Mouse (Mus musculus): ENCODE measurements at regions not wholly inside any gene's neighbourhood (a gene's known extent, or its start where the extent isn't known, plus 50 kb on each side); places are given as distances from the start of the nearest gene placed in this dataset.
A peak's percentile ranks its signal among the peaks of the same experiment; 100 is the strongest.

- DNase-seq (ENCODE audit: low read depth, low spot score), result no peak
Measured at GRCm38 (mm10) chr14:120816529-120816928, 94.5 kb upstream of the Ipo5 start.

DNA sequence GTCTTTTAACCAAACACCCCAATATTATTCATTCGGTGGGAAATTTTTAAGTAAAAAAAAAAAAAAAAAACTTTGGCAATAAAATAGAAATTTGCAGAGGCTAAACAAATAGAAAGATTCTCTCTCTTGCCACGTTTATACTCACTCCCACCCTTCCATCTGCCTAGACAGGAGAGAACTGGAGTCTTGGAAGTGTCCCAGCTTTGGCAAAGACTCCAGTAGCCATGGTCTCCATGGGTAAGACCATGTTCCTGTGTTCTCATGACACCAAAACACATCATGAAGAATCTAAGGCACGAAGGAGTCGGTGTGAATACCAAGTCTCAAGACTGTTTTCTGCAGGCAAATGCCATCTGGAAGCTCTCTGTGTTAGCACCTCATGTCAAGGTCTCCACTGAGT is 84.8 kb upstream of the Ipo5 start:
- DNase-seq (ENCODE audit: low read depth, low spot score), result no peak

DNA sequence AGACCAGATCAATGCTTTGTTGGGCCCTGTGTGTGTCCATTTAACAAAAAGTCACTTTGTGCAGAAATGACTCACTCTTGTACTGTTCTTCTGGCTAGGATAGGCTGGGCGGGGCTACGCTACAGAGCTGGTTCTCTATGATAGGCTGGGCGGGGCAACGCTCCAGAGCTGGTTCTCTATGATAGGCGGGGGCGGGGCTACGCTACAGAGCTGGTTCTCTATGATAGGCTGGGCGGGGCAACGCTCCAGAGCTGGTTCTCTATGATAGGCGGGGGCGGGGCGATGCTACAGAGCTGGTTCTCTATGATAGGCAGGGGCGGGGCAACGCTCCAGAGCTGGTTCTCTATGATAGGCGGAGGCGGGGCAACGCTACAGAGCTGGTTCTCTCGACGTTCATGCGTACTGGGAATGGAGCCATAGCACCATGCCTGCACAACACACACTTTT is 80.6 kb upstream of the Ipo5 start:
- peak; percentile 86 for DNase-seq (ENCODE audit: low read depth, low spot score)

DNA sequence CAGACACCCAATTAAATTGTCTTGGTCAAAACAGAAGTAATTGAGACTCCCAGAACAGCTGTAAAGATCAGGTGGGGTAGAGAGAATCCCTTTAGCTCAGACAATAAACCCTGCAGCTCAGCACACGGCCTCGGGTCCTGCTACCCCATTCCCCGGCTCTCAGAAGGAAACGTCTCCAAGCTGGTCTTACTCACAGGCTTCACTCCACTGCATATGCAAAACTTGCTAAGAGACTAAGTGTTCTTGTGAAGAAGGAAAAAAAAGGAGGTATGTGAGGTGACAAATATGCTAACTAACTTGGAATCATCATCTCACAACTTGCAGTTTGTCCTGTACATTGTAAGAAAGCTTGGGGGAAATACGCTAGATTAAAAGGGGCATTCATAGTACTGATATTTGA is 79.6 kb upstream of the Ipo5 start:
- DNase-seq (ENCODE audit: low read depth, low spot score), result no peak

DNA sequence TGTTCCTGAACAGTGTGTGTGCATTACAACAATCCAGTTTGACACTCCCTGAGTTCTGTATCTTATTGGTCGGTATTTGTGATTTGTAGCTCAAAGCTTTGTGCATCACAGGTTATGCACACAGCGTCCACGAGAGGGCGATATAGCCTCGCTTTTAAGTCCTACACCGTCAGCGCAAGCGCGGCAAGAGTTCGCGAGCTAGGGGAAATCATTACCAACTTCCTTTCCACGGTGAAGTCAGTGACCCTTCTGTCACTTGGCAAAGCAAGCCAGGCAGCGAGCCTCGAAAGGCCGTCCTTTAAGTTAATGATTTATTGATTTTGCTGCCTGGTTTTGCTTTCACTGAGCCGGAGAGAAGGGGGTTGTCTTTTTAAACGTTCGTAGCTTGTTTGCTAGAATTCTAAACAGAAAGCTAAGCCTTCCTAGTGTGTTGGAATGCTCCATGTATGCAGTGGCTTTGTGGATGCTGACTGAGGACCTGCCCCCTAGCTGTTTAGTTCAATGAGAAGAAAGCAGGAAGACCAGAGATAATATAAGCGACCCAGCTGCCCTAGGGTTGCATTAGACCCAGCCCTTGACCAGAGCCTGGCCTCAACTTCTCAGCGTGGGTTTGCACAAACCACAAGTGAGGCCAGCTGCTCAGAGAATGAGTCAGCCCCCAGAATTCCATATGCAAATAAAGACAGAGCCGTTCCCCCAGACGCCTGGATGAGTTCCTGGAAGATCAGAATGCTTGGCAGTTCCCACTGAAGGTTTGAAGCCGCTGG is 79.0 kb upstream of the Ipo5 start:
- peak; percentile 97 for DNase-seq (ENCODE audit: low read depth, low spot score)

- DNase-seq (ENCODE audit: low read depth, low spot score), result no peak
Measured at GRCm38 (mm10) chr14:120834821-120835220, 76.2 kb upstream of the Ipo5 start.

GRCm38 (mm10) chr14:120835758-120836157 is 75.3 kb upstream of the Ipo5 start:
- peak; percentile 60 for DNase-seq (ENCODE audit: low read depth, low spot score)

GRCm38 (mm10) chr14:120836535-120837316 is 74.3 kb upstream of the Ipo5 start:
- no peak for DNase-seq (ENCODE audit: low read depth, low spot score)

DNA sequence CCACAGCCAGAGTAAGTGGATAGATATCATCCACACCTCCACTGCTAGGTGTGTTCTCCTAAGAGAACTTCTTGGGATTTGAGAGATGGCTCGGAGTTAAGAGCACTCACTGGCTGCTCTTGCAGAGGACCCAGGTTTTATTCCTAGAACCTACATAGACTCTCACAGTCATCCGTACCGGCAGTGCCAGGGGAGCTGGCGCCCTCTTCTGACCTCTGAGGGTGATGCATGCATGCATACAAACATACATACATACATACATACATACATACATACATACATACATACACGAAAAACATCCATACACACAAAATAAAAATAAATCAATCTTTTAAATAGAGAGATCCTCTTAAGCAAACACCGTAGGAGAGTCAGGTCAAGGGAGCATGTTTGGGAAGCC is 70.1 kb upstream of the Ipo5 start:
- DNase-seq (ENCODE audit: low read depth, low spot score), result no peak

- DNase-seq (ENCODE audit: low read depth, low spot score), result peak; percentile 55
Measured at GRCm38 (mm10) chr14:120841311-120841710, 69.7 kb upstream of the Ipo5 start.

GRCm38 (mm10) chr14:120845172-120845571 is 65.9 kb upstream of the Ipo5 start:
- no peak for DNase-seq (ENCODE audit: low read depth, low spot score)

DNA sequence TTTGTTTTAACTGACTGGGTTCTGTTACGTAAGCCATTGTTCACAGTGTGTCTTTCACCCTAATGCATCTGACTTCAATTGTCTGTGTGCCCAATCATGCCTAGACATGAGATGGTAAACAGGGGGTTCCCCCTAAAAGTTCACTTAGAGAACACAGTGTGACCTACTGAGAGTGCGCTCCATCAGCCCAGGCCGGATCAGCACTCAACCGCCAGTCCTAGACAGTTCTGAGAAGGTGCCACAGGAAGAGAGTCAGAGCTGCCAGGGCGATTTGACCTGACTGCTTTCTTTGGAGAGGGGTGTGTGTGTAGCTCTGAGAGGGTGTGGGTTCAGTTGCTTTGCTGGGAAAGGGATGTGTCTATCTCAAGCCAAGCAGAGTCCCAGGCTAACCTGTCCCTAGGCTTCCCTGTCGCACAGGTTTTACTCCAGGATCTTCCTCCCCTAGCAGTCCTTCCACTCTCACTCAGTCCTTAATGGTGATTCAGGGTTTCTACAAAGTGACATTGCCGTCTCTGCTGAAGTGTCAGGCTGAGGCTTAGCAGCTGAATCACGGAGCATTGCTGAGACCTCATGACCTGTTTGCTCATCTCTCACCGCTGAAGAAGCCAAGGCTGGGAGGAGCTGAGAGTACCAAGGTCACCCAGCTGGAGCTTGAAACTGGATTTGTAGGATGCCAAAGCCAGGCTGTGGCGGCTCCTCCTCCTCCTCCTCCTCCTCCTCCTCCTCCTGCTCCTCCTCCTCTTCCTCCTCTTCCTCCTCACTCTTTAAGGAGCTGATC is 64.8 kb upstream of the Ipo5 start:
- DNase-seq (ENCODE audit: low read depth, low spot score), result peak; percentile 82

- peak; percentile 60 for DNase-seq (ENCODE audit: low read depth, low spot score)
Measured at GRCm38 (mm10) chr14:120847006-120847405, 64.0 kb upstream of the Ipo5 start.

DNA sequence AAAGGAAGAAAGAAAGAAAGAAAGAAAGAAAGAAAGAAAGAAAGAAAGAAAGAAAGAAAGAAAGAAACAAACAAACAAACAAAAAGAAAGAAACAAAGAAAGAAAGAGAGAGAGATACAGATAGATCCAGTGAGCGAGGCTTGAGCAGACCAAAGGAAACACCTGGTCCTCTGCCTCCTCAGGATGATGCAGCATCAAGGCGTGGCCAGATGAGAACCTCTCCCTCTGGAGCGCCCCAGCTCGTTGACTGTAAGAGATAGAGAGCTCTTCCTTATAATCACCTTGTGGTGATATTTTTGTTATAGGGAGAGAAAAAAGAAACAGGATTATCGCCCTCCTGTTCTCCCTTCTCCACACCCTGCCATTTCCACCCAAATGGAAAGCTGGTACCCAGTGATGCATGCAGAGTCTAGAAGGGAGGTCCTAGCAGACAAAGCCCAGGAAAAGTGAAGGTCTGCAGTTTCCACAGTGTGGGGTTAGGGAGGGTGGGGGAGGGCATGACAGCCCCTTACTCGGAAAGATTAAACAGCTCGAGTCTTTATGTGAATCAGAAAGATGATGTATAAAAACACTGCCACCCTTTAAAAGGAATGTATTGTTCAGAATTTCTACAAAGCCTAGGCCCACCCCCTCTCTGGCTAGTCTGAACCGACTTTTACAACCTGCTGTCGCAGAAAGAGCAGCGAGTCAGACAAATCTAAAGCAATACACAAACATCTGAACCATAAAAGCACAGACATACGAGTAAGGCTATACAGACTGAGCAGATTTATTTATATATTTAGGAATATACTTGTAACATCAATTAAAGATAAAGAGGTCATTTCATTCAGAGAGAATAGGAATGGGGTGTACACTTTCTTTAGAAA is 62.7 kb upstream of the Ipo5 start:
- DNase-seq (ENCODE audit: low read depth, low spot score), result no peak

DNA sequence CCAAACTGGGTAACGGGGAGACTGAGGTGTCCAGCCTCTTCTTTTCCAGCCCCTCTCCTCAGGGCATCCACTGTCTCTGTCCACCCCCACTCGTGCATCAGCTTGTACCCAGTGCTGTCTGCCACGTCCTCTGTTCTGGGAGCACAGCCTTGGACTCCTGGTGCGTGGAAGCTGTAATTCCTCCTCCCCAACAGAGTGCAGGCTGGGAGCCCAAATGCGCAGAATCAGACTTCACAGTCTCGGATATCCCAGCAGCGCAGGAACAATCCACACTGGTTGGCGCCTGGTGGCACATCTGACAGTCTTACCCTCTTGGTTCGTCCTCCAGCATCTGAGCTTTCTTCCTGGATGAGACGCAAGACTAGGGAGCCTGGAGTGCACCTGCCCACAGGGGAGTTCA is 61.9 kb upstream of the Ipo5 start:
- DNase-seq (ENCODE audit: low read depth, low spot score), result no peak

GRCm38 (mm10) chr14:120853643-120854042 is 57.4 kb upstream of the Ipo5 start:
- DNase-seq (ENCODE audit: low read depth, low spot score), result no peak

GRCm38 (mm10) chr14:120854559-120854958 is 56.5 kb upstream of the Ipo5 start:
- DNase-seq (ENCODE audit: low read depth, low spot score), result no peak

DNA sequence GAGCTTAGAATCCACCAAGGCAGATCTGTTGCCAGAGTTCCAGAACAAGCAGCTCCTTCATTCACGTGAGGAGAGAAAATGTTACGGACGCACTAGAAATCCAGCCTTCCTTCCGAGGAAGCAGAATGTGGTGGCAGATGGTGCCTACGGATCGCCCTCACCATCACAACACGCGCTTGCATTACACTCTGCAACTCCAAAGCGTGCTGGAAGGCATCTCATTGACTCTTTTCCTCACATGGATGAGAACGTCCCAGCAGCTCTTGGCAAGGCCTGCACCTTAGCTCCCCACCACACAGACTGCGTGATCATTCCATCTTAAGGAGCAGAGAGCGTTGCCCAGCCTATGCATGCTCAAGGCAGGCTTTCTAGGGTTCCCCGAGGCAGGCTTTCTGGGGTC is 55.8 kb upstream of the Ipo5 start:
- DNase-seq (ENCODE audit: low read depth, low spot score), result no peak

All from 3T3-L1 (cell line).